Mouse (Mus musculus) testis, adult 2 months (tissue): ENCODE results near the gene Gm17490. TPM values are rescaled to one million over a fixed set of nuclear protein-coding genes. Genes with fewer than 3 reads are reported as not detected.

ENCODE experiments used
- H3K27ac ChIP-seq: fragments of 200-500 bp; 2 replicates; pipeline ENCODE4 v1.5.1; 2012; ENCODE audit warnings: low read depth, low read length; ENCODE audit not compliant: control insufficient read depth, insufficient read depth
- H3K27me3 ChIP-seq: fragments of 200-500 bp; 2 replicates; pipeline ENCODE4 v1.6.1; 2012; ENCODE audit warnings: mild to moderate bottlenecking, low read length, moderate library complexity; ENCODE audit not compliant: control insufficient read depth, insufficient read depth
- H3K36me3 ChIP-seq: fragments of 200-500 bp; 2 replicates; pipeline ENCODE4 v1.6.1; 2012; ENCODE audit warnings: mild to moderate bottlenecking, low read length; ENCODE audit not compliant: control insufficient read depth, insufficient read depth
- H3K4me1 ChIP-seq: fragments of 200-500 bp; 2 replicates; pipeline ENCODE4 v1.6.1; 2012; ENCODE audit warnings: low read length; ENCODE audit not compliant: control insufficient read depth, insufficient read depth
- H3K4me3 ChIP-seq: fragments of 200-500 bp; 2 replicates; pipeline ENCODE4 v1.5.1; 2012; ENCODE audit warnings: low read depth, mild to moderate bottlenecking, low read length, moderate library complexity, mixed read lengths; ENCODE audit not compliant: control insufficient read depth
- CTCF ChIP-seq: fragments of 200-500 bp; IDR thresholded peaks from 2 replicates; pipeline ENCODE4 v1.5.1; 2012; ENCODE audit warnings: low read depth, mild to moderate bottlenecking, inconsistent platforms, low read length, moderate library complexity; ENCODE audit not compliant: control insufficient read depth, insufficient read depth, insufficient replicate concordance
- POLR2A ChIP-seq: fragments of 200-500 bp; IDR thresholded peaks from 2 replicates; pipeline ENCODE4 v1.6.1; 2012; ENCODE audit warnings: low read depth, mild to moderate bottlenecking, inconsistent platforms, low read length, moderate library complexity; ENCODE audit not compliant: control insufficient read depth
- polyA plus RNA-seq: library from polyadenylated mRNA; depleted of rRNA; stranded (reverse); fragments of >200 nt; gene quantifications from 2 replicates; pipeline ENCODE4 v1.2.3, GENCODE M21; 2012; rRNA removed

Gm17490 gene
- polyA plus RNA-seq, 1 experiment, result not detected

DNA sequence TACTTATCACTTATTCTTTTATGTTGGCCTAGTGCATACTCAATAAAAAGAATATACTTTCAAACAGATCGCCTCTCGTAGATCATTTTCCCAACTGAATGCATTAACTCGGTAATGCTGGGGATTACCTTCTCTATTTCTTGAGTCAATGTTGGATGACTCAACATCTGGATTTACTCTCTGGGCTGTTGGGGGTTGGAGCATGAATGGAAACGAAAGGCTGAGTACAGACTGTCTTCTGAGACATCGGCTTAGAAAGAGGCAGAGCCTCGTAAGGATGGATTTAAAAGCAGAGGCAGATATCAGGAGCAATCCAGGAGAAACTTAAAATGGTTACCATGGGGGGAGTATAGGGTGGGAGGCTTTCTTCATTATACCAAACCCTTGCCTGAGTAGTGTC lies 47.9 kb downstream of the Gm17490 start:
- Histone ChIP-seq H3K36me3 (no peaks in the 10 kb centered on the region), H3K4me1 (no peaks in the 10 kb centered on the region; the same call in 1 of the 2 replicates), H3K27ac (no peak overlapping the region), H3K4me3 (no peak overlapping the region), H3K27me3 (no peaks in the 10 kb centered on the region)
- no peak for TF ChIP-seq CTCF
- no peak for TF ChIP-seq POLR2A

Other genes starting within 250 kb of the Gm17490 start
- 43.5 and 45.7 TPM in 2 replicates for gene Pfkfb3, start 72.2 kb downstream of the Gm17490 start, polyA plus RNA-seq
- gene Rbm17, start 22.1 kb downstream of the Gm17490 start, polyA plus RNA-seq, result 38.1 and 44.8 TPM in 2 replicates
- gene Il2ra, start 16.5 kb upstream of the Gm17490 start, polyA plus RNA-seq, result 0.06 and 0.10 TPM in 2 replicates
- gene Il15ra, start 79.0 kb upstream of the Gm17490 start, polyA plus RNA-seq, result 3.8 and 4.0 TPM in 2 replicates
- 12.0 and 12.6 TPM in 2 replicates for gene Fbh1, start 151.3 kb upstream of the Gm17490 start, polyA plus RNA-seq
- gene Ankrd16, start 151.6 kb upstream of the Gm17490 start, polyA plus RNA-seq, result 22.2 and 23.7 TPM in 2 replicates